Mouse (Mus musculus): ENCODE measurements around the gene Gpr75. TPM values are rescaled to one million over a fixed set of nuclear protein-coding genes. Genes with fewer than 3 reads are reported as not detected.

Gpr75 gene
- 0.07 TPM in 1 of 2 replicates, not detected in the other for polyA plus RNA-seq (2015; fragmentation: Nextera tagmentation; extraction: Ambion mirVana)

DNA sequence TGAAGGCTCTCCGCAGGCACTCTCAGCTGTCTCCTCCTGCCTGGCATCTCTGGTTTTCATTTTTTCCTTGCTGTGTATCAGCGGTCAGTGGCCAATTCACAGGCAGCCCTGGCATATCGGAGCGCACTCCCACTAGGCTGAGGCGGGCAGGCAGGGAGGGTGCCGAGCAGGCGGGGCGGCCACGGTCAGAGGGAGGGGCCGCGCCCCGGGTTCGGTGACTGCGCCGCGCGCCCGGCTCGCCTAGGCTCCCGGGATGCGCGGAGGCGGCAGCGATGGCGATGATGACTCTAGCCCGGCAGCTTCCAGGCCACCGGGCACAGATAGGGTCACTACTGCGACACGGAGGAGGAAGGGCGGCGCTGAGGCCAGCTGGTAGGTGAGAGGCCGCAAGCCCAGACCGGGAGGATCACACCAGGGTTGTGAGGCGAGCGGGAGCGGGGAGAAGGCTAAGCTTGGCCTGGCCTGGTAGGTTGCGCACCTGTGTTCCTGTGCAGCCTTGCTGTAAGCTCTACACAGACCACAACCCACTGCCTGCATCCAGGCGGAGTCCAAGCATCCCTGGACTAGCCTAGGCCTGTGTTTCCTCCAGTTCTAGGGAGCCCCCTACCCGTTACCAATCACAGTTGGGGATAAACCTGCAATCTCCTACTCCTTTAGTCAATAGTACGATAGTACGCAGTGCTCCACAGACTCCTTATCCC is at the start of gene Gpr75, which contains the start of gene Asb3:
Gene Gpr75, plus strand, starts transcription at position 188 of the 701 bp plus-strand sequence.
Gene Asb3, plus strand, starts transcription at position 246 of the 701 bp plus-strand sequence.

Other genes with a start within 250 kb of the Gpr75 start
- 61.3 and 62.8 TPM in 2 replicates for gene Acyp2, start 235.8 kb upstream of the Gpr75 start, polyA plus RNA-seq (2015; fragmentation: Nextera tagmentation; extraction: Ambion mirVana)
- 9.5 and 11.8 TPM in 2 replicates for gene Psme4, start 113.6 kb upstream of the Gpr75 start, polyA plus RNA-seq (2015; fragmentation: Nextera tagmentation; extraction: Ambion mirVana)
- gene Asb3, start 58 bp downstream of the Gpr75 start, polyA plus RNA-seq (2015; fragmentation: Nextera tagmentation; extraction: Ambion mirVana) = 15.3 and 15.4 TPM in 2 replicates
- 9.9 and 11.0 TPM in 2 replicates for gene Erlec1, start 69.0 kb downstream of the Gpr75 start, polyA plus RNA-seq (2015; fragmentation: Nextera tagmentation; extraction: Ambion mirVana)
- gene Chac2, start 101.0 kb downstream of the Gpr75 start, polyA plus RNA-seq (2015; fragmentation: Nextera tagmentation; extraction: Ambion mirVana) = 7.0 and 7.9 TPM in 2 replicates